Mouse (Mus musculus): ENCODE data around the gene Fpgs. TPM values are rescaled to one million over a fixed set of nuclear protein-coding genes. Genes with fewer than 3 reads are reported as not detected.

Fpgs gene
- polyA plus RNA-seq, 1 experiment from 2014 or later: 56.2 TPM

DNA sequence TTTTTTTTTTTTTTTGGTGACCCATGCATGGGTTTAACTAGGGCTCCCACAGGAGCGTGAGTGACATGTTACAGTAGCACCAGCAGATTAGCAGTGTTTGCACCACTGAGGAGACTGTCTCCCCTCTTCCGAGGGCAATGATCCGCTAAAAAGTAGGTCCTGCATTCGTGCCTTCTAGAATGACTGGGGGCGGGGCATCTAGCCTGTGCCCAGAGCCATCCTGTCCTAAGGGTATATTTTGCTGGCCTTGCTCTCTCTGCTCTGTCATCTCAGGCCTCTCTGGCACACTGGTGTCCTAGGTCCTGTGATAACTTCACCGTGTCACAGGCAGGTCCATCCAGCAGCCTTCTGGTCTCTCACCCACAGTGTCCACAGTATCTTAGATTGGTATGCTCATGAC, 4.3 kb downstream of the Fpgs start:
- WGBS (ENCODE audit: insufficient replicate concordance): 77% methylated on average over 6 of the region's 6 CpGs
- no peak for ATAC-seq (ENCODE audit: low read depth)
- Histone ChIP-seq H3K9ac (ENCODE audit: low read depth, low read length) (no peak overlapping the region), H3K4me3 (ENCODE audit: low read depth, low read length) (no peak overlapping the region), H3K9me3 (replicated peaks; ENCODE audit: control insufficient read depth, low read length) (no peaks in the 10 kb centered on the region), H3K4me1 (ENCODE audit: control insufficient read depth, low read depth, low read length) (peaks cover 5% of the 10 kb centered on the region; the same call in 1 of the 2 replicates), H3K4me2 (ENCODE audit: low read depth, low read length) (no peak overlapping the region), H3K36me3 (ENCODE audit: control insufficient read depth, insufficient read depth) (no peaks in the 10 kb centered on the region), H3K27me3 (ENCODE audit: control insufficient read depth, insufficient read depth, low read depth, low read length) (no peaks in the 10 kb centered on the region), H3K27ac (ENCODE audit: low read length) (no peak overlapping the region)

DNA sequence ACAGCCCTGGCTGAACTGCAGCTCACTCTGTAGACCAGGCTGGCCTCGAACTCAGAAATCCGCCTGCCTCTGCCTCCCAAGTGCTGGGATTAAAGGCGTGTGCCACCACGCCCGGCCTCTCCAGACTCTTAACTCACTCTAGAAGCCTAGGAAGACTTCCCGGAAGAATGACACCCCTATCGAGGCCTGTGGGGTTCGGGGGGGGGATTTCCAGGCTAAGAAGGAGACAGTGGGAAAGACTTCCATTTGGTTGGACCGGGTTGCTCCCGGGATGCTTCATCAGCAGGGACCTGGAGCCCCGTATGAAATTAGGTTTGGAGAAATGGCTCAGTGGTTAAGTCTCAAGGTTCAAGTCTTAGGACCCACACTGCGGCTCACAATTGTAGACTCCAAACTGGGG, 9.3 kb downstream of the Fpgs start:
- 79% methylated on average over 12 of the region's 12 CpGs for whole genome bisulfite sequencing (ENCODE audit: insufficient replicate concordance)
- ATAC-seq (ENCODE audit: low read depth): no peak
- no peak overlapping the region for H3K9ac ChIP-seq (ENCODE audit: low read depth, low read length)
- no peaks in the 10 kb centered on the region for H3K27me3 ChIP-seq (ENCODE audit: control insufficient read depth, insufficient read depth, low read depth, low read length)
- H3K4me3 ChIP-seq (ENCODE audit: low read depth, low read length): no peak overlapping the region
- peaks cover 29% of the 10 kb centered on the region for H3K4me1 ChIP-seq (ENCODE audit: control insufficient read depth, low read depth, low read length)
- H3K9me3 ChIP-seq (replicated peaks; ENCODE audit: control insufficient read depth, low read length): no peaks in the 10 kb centered on the region
- H3K4me2 ChIP-seq (ENCODE audit: low read depth, low read length): peak overlapping the region; percentile 98; the same call in 1 of the 2 replicates
- H3K36me3 ChIP-seq (ENCODE audit: control insufficient read depth, insufficient read depth): no peaks in the 10 kb centered on the region
- no peak overlapping the region for H3K27ac ChIP-seq (ENCODE audit: low read length)

DNA sequence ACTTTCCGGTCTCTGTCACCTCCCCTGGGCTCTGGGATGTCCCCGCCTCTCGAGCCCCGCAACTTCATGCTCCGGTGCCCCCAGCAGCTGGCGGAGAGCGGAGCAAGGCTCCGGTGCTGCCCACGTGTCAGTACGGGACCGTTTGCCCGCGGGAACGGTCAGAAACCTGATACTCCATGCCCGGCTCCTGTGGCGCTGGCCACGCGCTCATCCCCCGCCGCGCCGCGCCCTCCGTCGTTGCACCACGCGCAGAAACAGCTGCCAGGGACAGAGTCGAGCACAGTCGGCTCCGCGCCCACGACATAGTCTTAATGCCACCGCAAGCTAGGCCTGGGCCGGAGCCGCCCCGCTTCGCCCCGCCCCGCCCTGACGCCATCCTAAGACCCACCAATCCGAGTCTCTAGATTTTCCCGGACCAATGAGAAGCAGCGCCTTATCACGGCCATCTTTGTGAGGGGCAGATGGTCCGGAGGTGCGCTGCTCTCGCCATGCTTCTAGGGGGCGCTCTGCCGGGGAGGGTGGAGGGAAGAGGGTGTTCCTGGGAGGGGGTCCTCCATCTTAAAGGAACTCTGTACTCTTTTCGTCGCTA, 10.0 kb downstream of the Fpgs start:
- H3K4me1 ChIP-seq (ENCODE audit: control insufficient read depth, low read depth, low read length): peaks cover 31% of the 10 kb centered on the region
- under 1% methylated on average over 51 of the region's 51 CpGs for WGBS (ENCODE audit: insufficient replicate concordance)
- H3K4me2 ChIP-seq (ENCODE audit: low read depth, low read length): peak overlapping the region; percentile 98
- peak; percentile 96 for ATAC-seq (ENCODE audit: low read depth)
- H3K9me3 ChIP-seq (replicated peaks; ENCODE audit: control insufficient read depth, low read length): no peaks in the 10 kb centered on the region
- no peaks in the 10 kb centered on the region for H3K36me3 ChIP-seq (ENCODE audit: control insufficient read depth, insufficient read depth)
- peak overlapping the region; percentile 78 for H3K27ac ChIP-seq (ENCODE audit: low read length)
- no peaks in the 10 kb centered on the region for H3K27me3 ChIP-seq (ENCODE audit: control insufficient read depth, insufficient read depth, low read depth, low read length)
- peak overlapping the region; percentile 73 for H3K4me3 ChIP-seq (ENCODE audit: low read depth, low read length)
- peak overlapping the region; percentile 84 for H3K9ac ChIP-seq (ENCODE audit: low read depth, low read length)

DNA sequence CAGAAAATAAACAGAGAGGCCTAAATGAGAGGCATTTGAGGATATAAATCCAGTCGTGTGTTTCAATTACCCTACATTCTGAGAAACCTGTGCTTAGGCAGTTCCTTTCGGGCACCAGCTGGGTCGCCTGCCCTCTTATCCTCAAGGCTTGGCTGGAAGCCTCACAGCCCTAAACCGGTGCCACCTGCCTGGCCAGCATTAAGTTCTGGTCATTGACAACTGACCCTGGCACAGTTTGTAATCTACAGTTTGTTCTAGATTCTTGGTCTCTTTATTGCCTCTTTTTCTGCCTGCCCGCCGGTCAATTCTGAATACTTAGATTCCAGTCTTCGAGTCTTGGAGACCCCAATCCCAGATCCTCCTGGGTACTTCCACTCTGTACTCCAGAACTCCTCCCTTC, 10.7 kb downstream of the Fpgs start:
- peaks cover 31% of the 10 kb centered on the region for H3K4me1 ChIP-seq (ENCODE audit: control insufficient read depth, low read depth, low read length)
- peak overlapping the region; percentile 73 for H3K4me3 ChIP-seq (ENCODE audit: low read depth, low read length)
- 3% methylated on average over 7 of the region's 7 CpGs for WGBS (ENCODE audit: insufficient replicate concordance)
- peak overlapping the region; percentile 98 for H3K4me2 ChIP-seq (ENCODE audit: low read depth, low read length)
- H3K9me3 ChIP-seq (replicated peaks; ENCODE audit: control insufficient read depth, low read length): no peaks in the 10 kb centered on the region
- no peaks in the 10 kb centered on the region for H3K36me3 ChIP-seq (ENCODE audit: control insufficient read depth, insufficient read depth)
- H3K9ac ChIP-seq (ENCODE audit: low read depth, low read length): peak overlapping the region; percentile 84
- no peaks in the 10 kb centered on the region for H3K27me3 ChIP-seq (ENCODE audit: control insufficient read depth, insufficient read depth, low read depth, low read length)
- H3K27ac ChIP-seq (ENCODE audit: low read length): no peak overlapping the region; the same call in 1 of the 2 replicates
- no peak for ATAC-seq (ENCODE audit: low read depth)

GRCm38 (mm10) chr2:32692496-32692895, 11.4 kb downstream of the Fpgs start:
- Histone ChIP-seq H3K9ac (ENCODE audit: low read depth, low read length) (peak overlapping the region; percentile 84; the same call in 1 of the 2 replicates), H3K27ac (ENCODE audit: low read length) (no peak overlapping the region), H3K27me3 (ENCODE audit: control insufficient read depth, insufficient read depth, low read depth, low read length) (no peaks in the 10 kb centered on the region), H3K9me3 (replicated peaks; ENCODE audit: control insufficient read depth, low read length) (no peaks in the 10 kb centered on the region), H3K36me3 (ENCODE audit: control insufficient read depth, insufficient read depth) (peaks cover 2% of the 10 kb centered on the region; the same call in 1 of the 2 replicates), H3K4me3 (ENCODE audit: low read depth, low read length) (peak overlapping the region; percentile 73), H3K4me2 (ENCODE audit: low read depth, low read length) (peak overlapping the region; percentile 98; the same call in 1 of the 2 replicates), H3K4me1 (ENCODE audit: control insufficient read depth, low read depth, low read length) (peaks cover 31% of the 10 kb centered on the region)
- ATAC-seq (ENCODE audit: low read depth): no peak
- WGBS (ENCODE audit: insufficient replicate concordance): 74% methylated on average over 14 of the region's 14 CpGs

- WGBS (ENCODE audit: insufficient replicate concordance): 64% methylated on average over 11 of the region's 11 CpGs
- H3K4me2 ChIP-seq (ENCODE audit: low read depth, low read length): no peak overlapping the region
- H3K9me3 ChIP-seq (replicated peaks; ENCODE audit: control insufficient read depth, low read length): no peaks in the 10 kb centered on the region
- H3K27me3 ChIP-seq (ENCODE audit: control insufficient read depth, insufficient read depth, low read depth, low read length): no peaks in the 10 kb centered on the region
- ATAC-seq (ENCODE audit: low read depth): no peak
- H3K9ac ChIP-seq (ENCODE audit: low read depth, low read length): no peak overlapping the region
- H3K27ac ChIP-seq (ENCODE audit: low read length): no peak overlapping the region; the same call in 1 of the 2 replicates
- no peak overlapping the region for H3K4me3 ChIP-seq (ENCODE audit: low read depth, low read length)
- peaks cover 31% of the 10 kb centered on the region for H3K4me1 ChIP-seq (ENCODE audit: control insufficient read depth, low read depth, low read length)
- peaks cover 7% of the 10 kb centered on the region for H3K36me3 ChIP-seq (ENCODE audit: control insufficient read depth, insufficient read depth)
These were observed 12.9 kb downstream of the Fpgs start for GRCm38 (mm10) chr2:32691041-32691440.

DNA sequence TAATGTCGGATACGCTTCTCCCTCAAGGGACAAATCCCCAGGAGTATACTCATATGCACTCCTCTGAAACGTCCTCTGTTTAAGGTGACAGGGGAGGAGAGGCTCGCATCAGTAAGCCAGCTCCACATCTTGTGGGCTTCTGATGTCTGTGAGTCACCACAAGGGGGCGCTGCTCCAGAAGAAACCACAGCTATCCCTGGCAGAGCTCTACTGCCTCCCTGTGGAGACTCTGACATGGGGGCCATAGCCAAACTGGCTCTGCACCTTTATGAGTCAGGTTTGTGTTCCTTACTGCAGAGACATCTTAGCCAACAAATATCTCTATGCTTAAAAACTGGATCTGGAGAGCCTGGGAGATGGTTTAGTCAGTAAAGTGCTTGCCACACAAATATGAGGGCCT, 14.5 kb downstream of the Fpgs start:
- Histone ChIP-seq H3K27me3 (ENCODE audit: control insufficient read depth, insufficient read depth, low read depth, low read length) (no peaks in the 10 kb centered on the region), H3K9me3 (replicated peaks; ENCODE audit: control insufficient read depth, low read length) (no peaks in the 10 kb centered on the region), H3K36me3 (ENCODE audit: control insufficient read depth, insufficient read depth) (peaks cover 12% of the 10 kb centered on the region), H3K4me2 (ENCODE audit: low read depth, low read length) (no peak overlapping the region), H3K4me3 (ENCODE audit: low read depth, low read length) (no peak overlapping the region), H3K27ac (ENCODE audit: low read length) (no peak overlapping the region), H3K4me1 (ENCODE audit: control insufficient read depth, low read depth, low read length) (peaks cover 31% of the 10 kb centered on the region), H3K9ac (ENCODE audit: low read depth, low read length) (no peak overlapping the region)
- WGBS (ENCODE audit: insufficient replicate concordance): 26% methylated on average over 5 of the region's 5 CpGs
- ATAC-seq (ENCODE audit: low read depth): no peak

DNA sequence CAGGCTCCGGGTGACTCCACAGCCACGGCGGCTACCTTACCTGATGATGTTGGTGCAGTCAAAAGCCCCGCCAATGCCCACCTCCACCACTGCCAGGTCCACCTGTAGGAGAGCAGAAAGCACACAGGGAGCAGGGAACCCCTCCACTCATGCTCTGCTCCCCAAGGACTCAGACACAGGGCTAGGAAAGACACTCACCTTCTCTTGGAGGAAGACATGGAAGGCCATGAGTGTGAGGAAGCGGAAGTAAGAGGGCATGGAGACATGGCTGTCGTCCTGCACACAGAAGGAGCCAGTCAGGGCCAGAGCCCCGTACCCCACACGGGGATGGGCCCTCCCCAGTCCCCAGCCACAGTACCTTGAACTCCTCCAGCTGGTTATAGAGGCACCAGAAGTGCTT, 16.4 kb downstream of the Fpgs start:
- ATAC-seq (ENCODE audit: low read depth): no peak
- 76% methylated on average over 8 of the region's 8 CpGs for WGBS (ENCODE audit: insufficient replicate concordance)
- Histone ChIP-seq H3K4me3 (ENCODE audit: low read depth, low read length) (no peak overlapping the region), H3K27me3 (ENCODE audit: control insufficient read depth, insufficient read depth, low read depth, low read length) (no peaks in the 10 kb centered on the region), H3K36me3 (ENCODE audit: control insufficient read depth, insufficient read depth) (peaks cover 20% of the 10 kb centered on the region), H3K9me3 (replicated peaks; ENCODE audit: control insufficient read depth, low read length) (no peaks in the 10 kb centered on the region), H3K27ac (ENCODE audit: low read length) (no peak overlapping the region), H3K4me2 (ENCODE audit: low read depth, low read length) (no peak overlapping the region), H3K4me1 (ENCODE audit: control insufficient read depth, low read depth, low read length) (peaks cover 17% of the 10 kb centered on the region), H3K9ac (ENCODE audit: low read depth, low read length) (no peak overlapping the region)

DNA sequence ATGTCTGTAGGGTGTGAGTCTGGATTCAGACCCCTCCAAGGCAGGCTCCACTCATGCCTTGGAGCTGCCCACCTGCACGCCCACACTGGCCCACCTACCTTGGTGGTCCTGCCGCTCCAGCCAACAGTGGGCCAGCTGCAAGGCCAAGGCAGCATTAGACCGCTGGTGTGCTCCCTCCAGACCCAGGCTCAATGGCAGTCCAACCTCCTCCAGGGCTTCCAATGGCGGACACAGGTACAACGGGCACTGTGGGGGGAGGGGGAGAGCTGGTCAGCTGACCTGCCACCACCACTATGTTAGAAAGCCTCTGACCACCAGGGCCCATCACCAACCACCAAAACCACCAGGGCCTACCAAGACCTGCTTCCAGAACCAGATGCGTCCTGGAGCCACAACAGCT, 17.3 kb downstream of the Fpgs start:
- peaks cover 20% of the 10 kb centered on the region for H3K36me3 ChIP-seq (ENCODE audit: control insufficient read depth, insufficient read depth)
- H3K9me3 ChIP-seq (replicated peaks; ENCODE audit: control insufficient read depth, low read length): no peaks in the 10 kb centered on the region
- 86% methylated on average over 5 of the region's 6 CpGs for WGBS (ENCODE audit: insufficient replicate concordance)
- H3K27me3 ChIP-seq (ENCODE audit: control insufficient read depth, insufficient read depth, low read depth, low read length): no peaks in the 10 kb centered on the region
- no peak overlapping the region for H3K27ac ChIP-seq (ENCODE audit: low read length)
- no peak overlapping the region for H3K9ac ChIP-seq (ENCODE audit: low read depth, low read length)
- H3K4me2 ChIP-seq (ENCODE audit: low read depth, low read length): no peak overlapping the region
- no peak for ATAC-seq (ENCODE audit: low read depth)
- peaks cover 10% of the 10 kb centered on the region for H3K4me1 ChIP-seq (ENCODE audit: control insufficient read depth, low read depth, low read length)
- no peak overlapping the region for H3K4me3 ChIP-seq (ENCODE audit: low read depth, low read length)

Data from liver, embryonic 16.5 days (tissue).